Mouse (Mus musculus): ENCODE data around the gene Eno2. TPM values are rescaled to one million over a fixed set of nuclear protein-coding genes. Genes with fewer than 3 reads are reported as not detected.

Gene Eno2
- polyA plus RNA-seq, 1 experiment from 2014 or later, result 4.3 TPM

DNA sequence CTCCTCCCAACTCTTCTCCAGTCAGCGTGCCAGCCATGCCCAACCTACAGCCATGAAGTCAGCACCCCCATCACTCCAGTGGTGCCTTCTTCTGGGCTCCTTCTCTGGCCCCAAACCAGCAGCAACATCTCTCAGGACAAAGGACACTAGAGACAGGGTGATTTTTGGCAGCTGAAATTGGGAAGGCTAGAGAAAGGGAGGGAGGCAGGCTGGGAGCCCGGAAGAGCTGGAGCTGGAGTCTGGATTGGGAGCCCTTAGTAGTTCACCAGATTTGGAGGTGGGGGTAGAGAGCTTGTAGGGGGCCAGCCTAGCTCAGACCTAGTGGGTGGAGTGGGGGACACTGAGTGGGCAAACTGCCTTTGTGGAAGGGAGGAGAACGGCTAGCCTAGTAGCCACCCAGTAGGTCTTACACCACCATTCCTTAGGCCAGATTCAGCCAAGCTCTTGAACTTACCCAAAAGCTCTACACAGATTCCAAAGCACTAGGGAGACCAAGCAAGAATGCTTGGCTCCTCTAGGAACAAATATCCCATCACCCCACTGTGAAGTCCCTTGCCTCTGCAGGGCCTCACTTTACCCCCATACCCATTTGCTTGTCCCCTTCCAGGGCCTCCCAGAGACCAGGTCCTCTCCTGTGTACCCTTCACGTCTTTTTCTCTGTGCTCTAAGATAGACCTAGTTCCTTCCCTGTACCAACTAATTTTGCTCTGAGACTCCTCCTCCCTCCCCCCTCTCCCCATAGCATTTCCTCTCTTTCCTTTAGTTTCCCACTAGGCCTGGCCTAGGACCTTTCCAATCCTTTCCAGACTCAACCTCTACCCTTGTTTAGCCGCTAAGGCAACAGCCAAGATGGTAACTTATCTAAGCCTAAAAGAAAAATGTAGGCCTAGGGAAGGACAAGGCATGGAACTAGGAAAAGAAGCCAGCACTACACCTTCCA is 11.3 kb downstream of the Eno2 start:
- H3K27me3 ChIP-seq (ENCODE audit: control insufficient read depth, insufficient read depth, low read length), result no peaks in the 10 kb centered on the region
- H3K4me2 ChIP-seq (replicated peaks; ENCODE audit: low read depth), result peak overlapping the region; percentile 72
- H3K9me3 ChIP-seq (ENCODE audit: control insufficient read depth, low read length), result no peaks in the 10 kb centered on the region
- ATAC-seq (ENCODE audit: low FRiP score, low TSS enrichment) (peak; percentile 5; the same call in 1 of the 2 replicates), DNase-seq (ENCODE audit: low spot score) (no peak)
- TF ChIP-seq CTCF (IDR thresholded peaks at IDR 0.05; ENCODE audit: low read depth) (no peak), EP300 (optimal IDR thresholded peaks at IDR 0.05) (no peak)
- peaks cover 10% of the 10 kb centered on the region for H3K4me1 ChIP-seq (replicated peaks; ENCODE audit: control insufficient read depth, insufficient read depth)
- H3K9ac ChIP-seq (ENCODE audit: low read length), result peak overlapping the region; percentile 94
- WGBS, result 34% methylated on average over 5 of the region's 5 CpGs
- peak overlapping the region; percentile 97 for H3K27ac ChIP-seq (replicated peaks)
- no peaks in the 10 kb centered on the region for H3K36me3 ChIP-seq (ENCODE audit: control insufficient read depth, insufficient read depth, low read length)
- peak overlapping the region; percentile 76 for H3K4me3 ChIP-seq (ENCODE audit: low read depth, low read length)

DNA sequence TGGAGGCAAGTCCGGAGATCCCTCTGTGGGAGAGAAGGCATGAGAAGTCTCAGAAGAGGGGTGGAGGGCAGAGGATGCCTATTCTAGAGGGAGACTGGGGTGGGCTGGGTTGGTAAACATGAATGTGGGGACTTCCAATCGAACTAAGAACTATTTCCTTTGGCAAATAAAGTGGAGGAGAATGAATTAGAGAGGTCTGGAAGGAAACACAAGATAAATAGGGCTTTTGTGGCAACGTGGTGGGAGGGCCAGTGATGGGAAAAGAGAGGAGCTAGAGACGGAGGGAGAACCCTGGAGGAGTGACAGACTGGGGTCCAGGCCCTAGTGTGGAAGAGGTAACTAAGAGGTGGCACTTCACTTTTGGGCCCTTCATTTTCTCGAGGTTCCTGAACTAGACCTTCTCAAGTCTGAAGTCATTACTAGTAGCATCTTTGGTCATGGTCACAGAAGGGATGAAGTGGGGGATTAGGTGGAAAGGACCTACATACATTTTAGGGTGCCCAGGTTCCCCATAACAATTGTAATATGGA is 12.1 kb downstream of the Eno2 start:
- no peaks in the 10 kb centered on the region for H3K9me3 ChIP-seq (ENCODE audit: control insufficient read depth, low read length)
- peak overlapping the region; percentile 97 for H3K27ac ChIP-seq (replicated peaks)
- H3K4me1 ChIP-seq (replicated peaks; ENCODE audit: control insufficient read depth, insufficient read depth), result peaks cover 10% of the 10 kb centered on the region
- H3K4me2 ChIP-seq (replicated peaks; ENCODE audit: low read depth), result peak overlapping the region; percentile 72
- DNase-seq (ENCODE audit: low spot score) (no peak), ATAC-seq (ENCODE audit: low FRiP score, low TSS enrichment) (no peak)
- H3K4me3 ChIP-seq (ENCODE audit: low read depth, low read length), result peak overlapping the region; percentile 76
- H3K9ac ChIP-seq (ENCODE audit: low read length), result peak overlapping the region; percentile 94
- no peak for TF ChIP-seq CTCF (IDR thresholded peaks at IDR 0.05; ENCODE audit: low read depth)
- TF ChIP-seq EP300 (optimal IDR thresholded peaks at IDR 0.05), result no peak
- no peaks in the 10 kb centered on the region for H3K27me3 ChIP-seq (ENCODE audit: control insufficient read depth, insufficient read depth, low read length)
- 8% methylated on average over 5 of the region's 5 CpGs for WGBS
- no peaks in the 10 kb centered on the region for H3K36me3 ChIP-seq (ENCODE audit: control insufficient read depth, insufficient read depth, low read length)

- peak; percentile 35 for TF ChIP-seq EP300 (optimal IDR thresholded peaks at IDR 0.05)
- TF ChIP-seq CTCF (IDR thresholded peaks at IDR 0.05; ENCODE audit: low read depth), result no peak
- ATAC-seq (ENCODE audit: low FRiP score, low TSS enrichment), result peak; percentile 76
- Histone ChIP-seq H3K27ac (replicated peaks) (peak overlapping the region; percentile 97), H3K4me1 (replicated peaks; ENCODE audit: control insufficient read depth, insufficient read depth) (peaks cover 10% of the 10 kb centered on the region), H3K27me3 (ENCODE audit: control insufficient read depth, insufficient read depth, low read length) (no peaks in the 10 kb centered on the region), H3K4me2 (replicated peaks; ENCODE audit: low read depth) (peak overlapping the region; percentile 72), H3K9ac (ENCODE audit: low read length) (peak overlapping the region; percentile 94), H3K36me3 (ENCODE audit: control insufficient read depth, insufficient read depth, low read length) (no peaks in the 10 kb centered on the region), H3K9me3 (ENCODE audit: control insufficient read depth, low read length) (no peaks in the 10 kb centered on the region), H3K4me3 (ENCODE audit: low read depth, low read length) (peak overlapping the region; percentile 76)
- under 1% methylated on average over 47 of the region's 54 CpGs for WGBS
- DNase-seq (ENCODE audit: low spot score), result peak; percentile 88
Observed at GRCm38 (mm10) chr6:124756652-124757350, 12.7 kb downstream of the Eno2 start.

DNA sequence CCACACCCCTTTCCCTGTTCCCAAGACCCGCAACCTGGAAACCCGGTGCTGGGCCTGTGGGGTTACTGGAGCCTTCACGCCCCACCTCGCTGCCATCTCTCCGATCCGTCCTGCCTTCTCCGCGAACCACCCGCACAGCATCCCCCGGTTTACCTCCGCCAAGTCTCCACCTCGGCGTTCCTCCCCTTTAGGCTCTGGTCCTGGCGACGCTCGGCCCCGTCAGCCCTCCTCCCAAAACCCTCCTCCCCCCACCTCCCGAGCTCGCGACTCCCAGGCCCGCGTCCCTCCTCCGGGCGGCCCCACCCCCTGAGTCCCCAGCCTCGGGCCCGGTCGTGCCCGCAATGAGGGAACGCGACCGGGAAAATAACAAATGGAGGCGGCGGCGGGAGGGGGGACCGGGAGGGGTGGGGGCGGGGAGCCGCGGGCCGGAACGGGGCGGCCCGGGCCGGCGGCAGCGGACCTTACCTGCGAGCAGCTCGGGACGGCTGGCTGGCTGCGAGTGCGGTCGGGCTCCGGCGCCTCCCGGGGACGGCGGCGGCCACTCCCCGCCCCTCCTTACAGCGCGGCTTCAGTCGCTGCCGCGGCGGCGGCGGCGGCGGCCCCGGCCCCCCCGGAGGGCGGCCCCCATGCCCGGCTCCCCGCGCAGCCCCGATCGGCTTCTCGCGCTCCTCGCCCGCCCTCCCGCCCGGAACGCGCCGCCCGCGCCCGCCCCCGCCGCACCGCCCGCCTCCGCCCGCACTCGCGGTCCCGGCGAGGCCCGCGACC is 13.5 kb downstream of the Eno2 start, which contains the start of the genes Gm45234 and Atn1:
TSS of gene Gm45234 (minus strand) at position 191 of the 765 bp plus-strand sequence.
TSS of gene Atn1 (minus strand) at position 694 of the 765 bp plus-strand sequence.
- Histone ChIP-seq H3K4me1 (replicated peaks; ENCODE audit: control insufficient read depth, insufficient read depth) (peaks cover 10% of the 10 kb centered on the region), H3K36me3 (ENCODE audit: control insufficient read depth, insufficient read depth, low read length) (no peaks in the 10 kb centered on the region), H3K27me3 (ENCODE audit: control insufficient read depth, insufficient read depth, low read length) (no peaks in the 10 kb centered on the region), H3K4me2 (replicated peaks; ENCODE audit: low read depth) (peak within 1 kb of the TSS; percentile 72), H3K4me3 (ENCODE audit: low read depth, low read length) (peak within 1 kb of the TSS; percentile 76), H3K27ac (replicated peaks) (peak within 1 kb of the TSS; percentile 97), H3K9me3 (ENCODE audit: control insufficient read depth, low read length) (no peaks in the 10 kb centered on the region), H3K9ac (ENCODE audit: low read length) (peak within 1 kb of the TSS; percentile 94)
- DNase-seq (ENCODE audit: low spot score) (peak; percentile 84), ATAC-seq (ENCODE audit: low FRiP score, low TSS enrichment) (peak; percentile 56)
- TF ChIP-seq CTCF (IDR thresholded peaks at IDR 0.05; ENCODE audit: low read depth) (no peak), EP300 (optimal IDR thresholded peaks at IDR 0.05) (no peak)
- WGBS, result 2% methylated on average over 38 of the region's 100 CpGs

DNA sequence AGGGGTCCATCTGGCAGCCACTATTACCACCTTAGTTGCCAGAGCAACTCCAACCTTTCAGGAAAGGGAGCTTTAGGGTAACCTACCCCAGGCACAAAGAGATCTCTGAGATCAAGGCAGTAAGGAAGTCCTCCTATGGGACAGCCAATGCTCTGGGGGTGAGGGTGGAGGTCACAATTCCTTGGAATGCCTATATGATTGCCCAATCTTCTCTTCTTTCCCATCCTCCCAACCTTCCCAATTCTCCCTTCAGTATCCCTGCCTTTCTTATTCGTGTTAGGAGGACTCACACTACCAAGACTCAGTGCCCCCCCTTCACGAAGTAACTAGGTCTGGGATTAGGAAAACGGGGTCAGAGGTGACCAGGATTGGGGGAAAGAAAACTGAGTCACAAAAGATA is 14.2 kb downstream of the Eno2 start:
- peak overlapping the region; percentile 94 for H3K9ac ChIP-seq (ENCODE audit: low read length)
- no peaks in the 10 kb centered on the region for H3K9me3 ChIP-seq (ENCODE audit: control insufficient read depth, low read length)
- no peak for TF ChIP-seq EP300 (optimal IDR thresholded peaks at IDR 0.05)
- H3K27me3 ChIP-seq (ENCODE audit: control insufficient read depth, insufficient read depth, low read length), result no peaks in the 10 kb centered on the region
- H3K4me3 ChIP-seq (ENCODE audit: low read depth, low read length), result peak overlapping the region; percentile 76
- WGBS, result 3% methylated on average over 3 of the region's 3 CpGs
- peak overlapping the region; percentile 97 for H3K27ac ChIP-seq (replicated peaks)
- H3K4me1 ChIP-seq (replicated peaks; ENCODE audit: control insufficient read depth, insufficient read depth), result peaks cover 10% of the 10 kb centered on the region
- DNase-seq (ENCODE audit: low spot score), result no peak
- H3K4me2 ChIP-seq (replicated peaks; ENCODE audit: low read depth), result peak overlapping the region; percentile 72
- no peak for ATAC-seq (ENCODE audit: low FRiP score, low TSS enrichment)
- no peaks in the 10 kb centered on the region for H3K36me3 ChIP-seq (ENCODE audit: control insufficient read depth, insufficient read depth, low read length)

Data from stomach, postnatal 0 days (tissue).